Mouse (Mus musculus) kidney, postnatal 0 days (tissue): ENCODE data around the gene Rps6ka5. TPM values are rescaled to one million over a fixed set of nuclear protein-coding genes. Genes with fewer than 3 reads are reported as not detected.

Source experiments
- ATAC-seq: fragments of 200-750 bp; cut with Nextera tagmentation; replicated peaks from 2 replicates; pipeline ENCODE4 v1.8.0; 2017; ENCODE audit warnings: low read depth, moderate number of reproducible peaks, moderate TSS enrichment, moderate library complexity; ENCODE audit not compliant: low FRiP score
- DNase-seq: peaks from one replicate; pipeline ENCODE4 v3.0.0-alpha.2; 2016; ENCODE audit warnings: low spot score
- H3K27ac ChIP-seq: fragments of 300-500 bp; sonication (generic); 2 replicates; pipeline ENCODE4 v1.5.1; 2014; ENCODE audit warnings: mild to moderate bottlenecking
- H3K27me3 ChIP-seq: fragments of 300-500 bp; sonication (generic); 2 replicates; pipeline ENCODE4 v1.6.1; 2014; ENCODE audit warnings: low read length, mixed read lengths; ENCODE audit not compliant: insufficient read depth
- H3K36me3 ChIP-seq: fragments of 300-500 bp; sonication (generic); 2 replicates; pipeline ENCODE4 v1.6.1; 2014; ENCODE audit warnings: low read length, mixed read lengths; ENCODE audit not compliant: insufficient read depth
- H3K4me1 ChIP-seq: fragments of 300-500 bp; sonication (generic); replicated peaks from 2 replicates; pipeline ENCODE4 v1.6.1; 2014; ENCODE audit warnings: antibody characterized with exemption, low read length, mixed read lengths; ENCODE audit not compliant: insufficient read depth
- H3K4me2 ChIP-seq: fragments of 300-500 bp; sonication (generic); 2 replicates; pipeline ENCODE4 v1.6.1; 2014; ENCODE audit warnings: mild to moderate bottlenecking, low read length, moderate library complexity, mixed read lengths
- H3K4me3 ChIP-seq: fragments of 300-500 bp; sonication (generic); replicated peaks from 2 replicates; pipeline ENCODE4 v1.5.1; 2014; ENCODE audit warnings: low read depth, low read length
- H3K9ac ChIP-seq: fragments of 300-500 bp; sonication (generic); 2 replicates; pipeline ENCODE4 v1.6.1; 2014; ENCODE audit warnings: low read depth, low read length
- H3K9me3 ChIP-seq: fragments of 300-500 bp; sonication (generic); replicated peaks from 2 replicates; pipeline ENCODE4 v1.6.1; 2016; ENCODE audit warnings: low read length, inconsistent platforms, mixed read lengths
- CTCF ChIP-seq: IDR thresholded peaks from 2 replicates; pipeline ENCODE4 v1.5.1; 2016; ENCODE audit warnings: antibody characterized with exemption, low read depth, mild to moderate bottlenecking, moderate library complexity
- WGBS: fragments of 180-500 bp; shearing (Covaris S2); extraction: QIAGEN DNeasy Blood & Tissue Kit; methylation state at CpG from one replicate; pipeline ENCODE4 v1.1.7; 2014; 5-methylcytosine and 5-hydroxymethylcytosine counted together
- polyA plus RNA-seq: library from polyadenylated mRNA; unstranded; fragments of >200 nt; fragmentation: Nextera tagmentation; extraction: Ambion mirVana; gene quantifications from 2 replicates; pipeline ENCODE4 v1.2.1, GENCODE M21; 2015

The Rps6ka5 gene
- polyA plus RNA-seq, 1 experiment from 2014 or later, result 3.8 TPM

DNA sequence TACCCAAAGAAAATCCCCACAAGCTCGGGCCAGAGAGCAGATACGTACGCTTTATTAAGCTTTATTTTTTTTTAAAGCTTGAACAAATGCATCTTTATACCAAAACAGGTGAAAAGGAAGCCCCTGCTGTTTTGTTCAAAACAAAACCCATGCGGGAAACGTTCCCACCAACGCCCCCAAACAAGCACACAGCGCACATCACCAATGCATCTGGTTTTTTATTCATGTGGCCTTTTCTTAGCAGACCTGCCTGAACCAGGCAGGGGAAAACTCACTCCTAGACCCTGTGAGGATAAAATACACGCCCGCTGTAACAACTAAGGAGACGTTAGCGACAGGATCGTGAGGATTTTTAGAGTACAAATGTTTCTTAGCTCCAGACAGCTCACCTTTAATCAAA lies 191.8 kb downstream of the Rps6ka5 start:
- Histone ChIP-seq H3K9ac (no peak overlapping the region), H3K4me1 (peaks cover 5% of the 10 kb centered on the region; the same call in 1 of the 2 replicates), H3K4me2 (no peak overlapping the region), H3K9me3 (no peaks in the 10 kb centered on the region), H3K36me3 (no peaks in the 10 kb centered on the region), H3K27ac (no peak overlapping the region), H3K27me3 (no peaks in the 10 kb centered on the region), H3K4me3 (no peak overlapping the region)
- no peak for ATAC-seq
- WGBS, result 73% methylated on average over 12 of the region's 12 CpGs
- no peak for DNase-seq
- no peak for TF ChIP-seq CTCF

DNA sequence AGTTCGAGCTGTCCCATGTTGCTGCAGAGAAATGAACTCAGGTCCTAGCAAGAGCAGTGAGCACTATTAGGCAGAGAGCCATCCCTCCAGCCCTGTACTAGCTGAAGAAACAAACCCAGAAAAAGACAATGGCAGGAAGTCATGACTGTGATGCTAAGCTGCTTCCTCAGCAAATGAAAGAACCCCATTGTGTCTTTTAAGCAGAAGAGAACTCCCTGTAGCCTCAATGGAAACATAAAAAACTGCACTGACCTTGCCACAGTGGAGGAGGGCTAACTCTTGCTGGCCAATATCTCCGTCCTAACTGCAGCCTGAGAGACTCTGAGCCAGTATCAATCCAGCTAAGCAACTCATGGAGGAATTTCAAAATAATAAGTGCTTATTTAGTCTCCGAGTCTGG lies 192.8 kb downstream of the Rps6ka5 start:
- Histone ChIP-seq H3K9me3 (no peaks in the 10 kb centered on the region), H3K36me3 (no peaks in the 10 kb centered on the region), H3K4me1 (peaks cover 12% of the 10 kb centered on the region), H3K4me2 (no peak overlapping the region), H3K4me3 (no peak overlapping the region), H3K27me3 (no peaks in the 10 kb centered on the region), H3K9ac (no peak overlapping the region), H3K27ac (peak overlapping the region; percentile 54)
- TF ChIP-seq CTCF, result no peak
- WGBS, result 50% methylated on average over 3 of the region's 3 CpGs
- DNase-seq (no peak), ATAC-seq (no peak)

- no peaks in the 10 kb centered on the region for H3K27me3 ChIP-seq
- no peaks in the 10 kb centered on the region for H3K9me3 ChIP-seq
- WGBS, result 81% methylated on average over 4 of the region's 4 CpGs
- H3K4me2 ChIP-seq, result no peak overlapping the region
- DNase-seq (no peak), ATAC-seq (no peak)
- H3K4me1 ChIP-seq, result peaks cover 12% of the 10 kb centered on the region
- H3K9ac ChIP-seq, result no peak overlapping the region
- H3K4me3 ChIP-seq, result no peak overlapping the region
- H3K27ac ChIP-seq, result no peak overlapping the region
- no peak for TF ChIP-seq CTCF
- H3K36me3 ChIP-seq, result no peaks in the 10 kb centered on the region
Measured at GRCm38 (mm10) chr12:100533209-100533608, 193.6 kb downstream of the Rps6ka5 start.

GRCm38 (mm10) chr12:100531740-100532139 lies 195.0 kb downstream of the Rps6ka5 start:
- Histone ChIP-seq H3K4me2 (no peak overlapping the region), H3K9ac (no peak overlapping the region), H3K4me1 (peaks cover 12% of the 10 kb centered on the region), H3K9me3 (no peaks in the 10 kb centered on the region), H3K27me3 (no peaks in the 10 kb centered on the region), H3K4me3 (no peak overlapping the region), H3K27ac (no peak overlapping the region), H3K36me3 (no peaks in the 10 kb centered on the region)
- 68% methylated on average over 1 of the region's 1 CpGs for WGBS
- no peak for ATAC-seq
- TF ChIP-seq CTCF, result no peak
- no peak for DNase-seq

DNA sequence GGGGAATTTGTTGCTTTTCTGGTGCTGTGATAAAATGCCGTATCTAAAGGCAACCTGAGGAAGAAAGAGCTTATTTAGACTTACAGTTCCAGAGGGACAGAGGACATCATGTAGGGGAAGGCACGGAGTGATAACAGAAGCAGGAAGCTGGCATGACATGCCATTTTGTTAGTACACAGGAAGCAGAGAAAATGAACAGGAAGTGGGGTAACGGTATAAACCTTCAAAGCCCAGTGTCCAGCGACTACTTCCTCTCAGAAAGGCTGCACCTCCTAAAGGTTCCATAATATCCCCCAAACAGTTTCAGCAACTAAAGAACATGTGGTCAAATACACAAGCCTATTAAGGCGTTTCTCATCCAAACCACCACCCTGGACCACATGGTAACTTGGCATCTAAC lies 195.9 kb downstream of the Rps6ka5 start:
- H3K27ac ChIP-seq, result peak overlapping the region; percentile 13; the same call in 1 of the 2 replicates
- H3K4me3 ChIP-seq, result no peak overlapping the region
- peaks cover 12% of the 10 kb centered on the region for H3K4me1 ChIP-seq
- WGBS, result 66% methylated on average over 5 of the region's 5 CpGs
- DNase-seq, result no peak
- H3K9me3 ChIP-seq, result no peaks in the 10 kb centered on the region
- no peaks in the 10 kb centered on the region for H3K27me3 ChIP-seq
- TF ChIP-seq CTCF, result no peak
- H3K9ac ChIP-seq, result no peak overlapping the region
- no peak overlapping the region for H3K4me2 ChIP-seq
- no peak for ATAC-seq
- H3K36me3 ChIP-seq, result no peaks in the 10 kb centered on the region

GRCm38 (mm10) chr12:100529651-100530050 lies 197.1 kb downstream of the Rps6ka5 start:
- WGBS, result 83% methylated on average over 5 of the region's 5 CpGs
- Histone ChIP-seq H3K4me3 (no peak overlapping the region), H3K4me1 (peaks cover 12% of the 10 kb centered on the region), H3K27ac (peak overlapping the region; percentile 73; the same call in 1 of the 2 replicates), H3K36me3 (no peaks in the 10 kb centered on the region), H3K27me3 (no peaks in the 10 kb centered on the region), H3K9ac (no peak overlapping the region), H3K4me2 (no peak overlapping the region), H3K9me3 (no peaks in the 10 kb centered on the region)
- DNase-seq (no peak), ATAC-seq (no peak)
- TF ChIP-seq CTCF, result no peak

DNA sequence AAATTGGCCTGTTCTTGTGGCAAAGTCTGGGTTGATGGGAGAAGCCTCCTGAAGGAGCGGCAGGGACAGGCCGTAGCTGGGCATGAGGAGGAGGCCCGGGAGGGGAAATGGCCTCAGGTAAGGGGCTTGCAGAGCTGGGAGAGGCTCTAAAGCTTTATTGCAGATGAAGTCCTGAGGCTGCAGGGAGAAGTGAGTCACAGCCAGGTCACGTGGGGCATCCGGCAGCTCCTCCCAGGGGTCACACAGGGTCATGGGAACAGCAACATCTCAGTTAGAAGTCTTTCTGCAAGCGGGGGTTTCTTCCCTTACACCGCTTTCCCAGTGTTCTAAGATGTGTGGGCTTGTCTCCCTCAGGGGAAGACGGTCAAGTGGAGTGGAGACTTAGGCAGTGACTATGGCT lies 197.6 kb downstream of the Rps6ka5 start:
- Histone ChIP-seq H3K9ac (no peak overlapping the region), H3K36me3 (no peaks in the 10 kb centered on the region), H3K4me1 (peaks cover 12% of the 10 kb centered on the region), H3K27ac (peak overlapping the region; percentile 73), H3K27me3 (no peaks in the 10 kb centered on the region), H3K9me3 (no peaks in the 10 kb centered on the region), H3K4me2 (no peak overlapping the region), H3K4me3 (no peak overlapping the region)
- TF ChIP-seq CTCF, result no peak
- no peak for ATAC-seq
- 13% methylated on average over 8 of the region's 8 CpGs for WGBS
- DNase-seq, result peak; percentile 54
